Mouse (Mus musculus) left cerebral cortex, adult 6 months (tissue): ENCODE data around the gene C1qtnf2. TPM values are rescaled to one million over a fixed set of nuclear protein-coding genes. Genes with fewer than 3 reads are reported as not detected.

Experiments used
- long read RNA-seq, 2 experiments: library from polyadenylated mRNA; unstranded; transcript quantifications; one replicate each; pipeline ENCODE4 v2.0.0; 2019 to 2020
- polyA plus RNA-seq: library from polyadenylated mRNA; unstranded; fragments of <200 nt; fragmentation: Nextera tagmentation; gene quantifications from 2 replicates; pipeline ENCODE4 v1.2.3, GENCODE M21; 2021

Gene C1qtnf2
- 2.8 and 2.9 TPM in 2 replicates for polyA plus RNA-seq
- long read RNA-seq, experiment 1, transcript C1qtnf2-201 (4 exons, 1,211 nt): major isoform, 5 of 5 reads
- long read RNA-seq, experiment 1, partial matches to known transcripts: 0 of 5 reads
- long read RNA-seq, experiment 1, other reads (novel, unspliced or antisense): 0 of 5 reads
- long read RNA-seq, experiment 2, partial matches to known transcripts: 0 of 2 reads
- long read RNA-seq, experiment 2, other reads (novel, unspliced or antisense): 0 of 2 reads

DNA sequence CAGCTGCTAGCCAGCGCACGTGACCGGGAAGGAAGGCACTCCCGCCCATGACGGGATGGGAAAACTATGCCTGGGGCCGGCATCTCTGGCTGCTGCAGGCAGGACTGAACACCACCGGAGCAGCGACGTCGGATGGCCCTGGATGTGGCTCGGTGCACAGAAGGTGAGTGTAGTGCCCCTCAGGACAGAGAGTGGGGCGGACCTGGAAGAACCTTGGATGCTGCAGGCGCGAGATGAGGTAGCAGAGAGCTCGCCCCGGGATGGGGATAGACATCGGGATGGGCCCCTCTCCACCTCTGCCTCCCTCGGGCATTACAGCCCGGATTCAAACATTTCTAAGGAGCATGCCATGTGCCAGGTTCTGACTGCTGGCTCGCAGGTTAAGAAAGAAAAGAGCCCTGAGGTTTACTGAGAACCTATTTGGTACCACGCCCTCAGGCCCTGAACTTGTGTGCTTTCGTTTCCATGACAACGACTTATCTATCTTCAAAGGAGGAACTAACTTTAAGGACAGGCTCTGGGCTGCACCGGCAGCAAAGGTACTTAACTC lies at the start of gene C1qtnf2:
Gene C1qtnf2 (plus strand): TSS at position 52 of the 550 bp plus-strand sequence.

DNA sequence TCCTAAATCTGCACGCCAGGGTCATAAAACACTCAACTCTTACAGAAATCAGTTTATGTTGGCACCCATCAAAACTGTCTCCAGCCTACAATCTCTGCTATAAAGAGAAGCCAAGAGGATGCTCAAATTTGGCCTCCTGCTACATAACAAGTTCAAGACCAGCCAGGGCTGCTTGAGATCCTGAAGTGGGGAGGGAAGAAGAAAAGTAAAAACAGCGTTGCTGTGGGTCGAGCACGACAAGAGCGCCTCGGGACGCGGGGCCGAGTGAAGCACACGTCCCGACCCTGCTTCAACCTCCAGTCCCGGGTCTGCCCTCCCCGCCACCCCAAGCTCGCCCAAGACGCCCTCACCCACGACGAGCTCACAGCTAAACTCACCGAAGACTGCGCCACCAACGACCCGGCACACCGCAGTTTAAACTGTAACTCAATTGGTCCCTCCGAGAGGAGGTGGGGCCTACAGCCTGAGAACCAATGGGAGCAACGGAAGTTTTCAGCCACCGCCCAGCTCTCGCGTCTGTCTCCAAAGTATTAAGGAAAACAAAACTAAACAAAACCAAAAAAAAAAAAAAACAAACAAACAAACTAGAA lies 48.2 kb upstream of the C1qtnf2 start, which contains the start of gene Pttg1:
Gene Pttg1 (minus strand): TSS at position 428 of the 590 bp plus-strand sequence.

DNA sequence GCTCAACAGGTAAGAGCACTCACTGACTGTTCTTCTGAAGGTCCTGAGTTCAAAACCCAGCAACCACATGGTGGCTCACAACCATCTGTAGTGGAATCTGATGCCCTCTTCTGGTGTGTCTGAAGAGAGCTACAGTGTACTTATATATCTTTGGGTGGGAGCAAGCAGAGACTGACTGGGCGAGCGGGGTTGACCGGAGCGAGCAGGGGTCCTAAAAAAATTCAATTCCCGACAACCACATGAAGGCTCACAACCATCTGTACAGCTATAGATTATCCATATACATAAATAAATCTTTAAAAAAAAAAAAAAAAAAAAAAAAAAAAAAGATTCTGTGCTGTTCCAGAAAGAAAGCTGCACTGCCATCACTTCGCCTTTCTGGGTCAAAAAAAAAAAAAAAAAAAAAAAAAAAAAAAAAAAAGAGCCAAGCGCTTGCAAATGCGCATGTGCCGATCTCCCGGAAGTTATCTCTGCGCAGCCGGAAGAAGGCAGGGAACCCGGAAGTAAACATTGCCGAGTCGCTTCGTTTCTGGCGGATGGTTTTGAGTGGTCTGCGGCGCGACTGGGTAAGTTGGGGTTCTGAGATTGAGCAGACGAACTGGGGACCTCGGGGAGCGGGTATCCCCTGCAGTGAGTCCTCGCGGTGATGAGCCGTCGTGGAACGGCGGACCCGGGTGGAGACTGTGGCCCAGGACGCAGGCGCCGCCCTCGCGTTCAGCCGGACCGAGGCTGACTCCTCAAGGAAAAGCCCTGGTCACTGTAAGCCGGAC lies 40.6 kb upstream of the C1qtnf2 start, which contains the start of gene Slu7:
Gene Slu7 (plus strand): TSS at position 491 of the 770 bp plus-strand sequence.

GRCm38 (mm10) chr11:43528683-43529499 lies 54.8 kb downstream of the C1qtnf2 start, which contains the start of gene Ccnjl:
Gene Ccnjl (plus strand): TSS chr11:43528784.

Other genes with a start within 250 kb of the C1qtnf2 start
- gene Pttg1, start 48.0 kb upstream of the C1qtnf2 start, polyA plus RNA-seq: 238 and 290 TPM in 2 replicates
- gene Slu7, start 40.5 kb upstream of the C1qtnf2 start, polyA plus RNA-seq: 35.9 and 61.4 TPM in 2 replicates
- gene Ccnjl, start 54.5 kb downstream of the C1qtnf2 start, polyA plus RNA-seq: 1.1 and 1.6 TPM in 2 replicates
- gene 4933415A04Rik, start 112.8 kb downstream of the C1qtnf2 start, polyA plus RNA-seq: 1.2 and 1.8 TPM in 2 replicates
- not detected in 2 replicates for gene Fabp6, start 127.3 kb downstream of the C1qtnf2 start, polyA plus RNA-seq
- gene Pwwp2a, start 207.7 kb downstream of the C1qtnf2 start, polyA plus RNA-seq: 7.4 and 10.2 TPM in 2 replicates